Mouse (Mus musculus): ENCODE data around the gene Mmp2.

DNA sequence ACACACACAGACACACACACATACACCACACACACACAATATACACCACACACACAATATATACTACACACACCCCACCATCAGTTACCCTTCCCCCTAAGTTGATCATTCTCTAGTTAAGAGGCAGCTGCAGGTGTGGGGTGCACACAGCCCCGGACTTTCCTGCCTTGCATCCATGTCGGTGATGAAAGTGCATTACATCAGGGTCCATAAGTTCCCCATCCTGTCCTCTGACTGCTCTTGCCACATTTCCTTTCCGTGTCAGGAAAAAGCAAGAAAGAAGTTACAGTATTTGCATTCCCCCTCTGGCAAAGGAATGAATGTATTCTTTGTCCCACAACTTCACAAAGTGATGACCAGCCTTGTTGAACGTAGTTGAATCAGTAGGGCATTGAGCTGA lies 54.2 kb downstream of the Mmp2 start:
- TF ChIP-seq MAFK (IDR thresholded peaks at IDR 0.05; ENCODE audit: insufficient read depth, low read depth, low read length) (no peak), CHD2 (IDR thresholded peaks at IDR 0.05; ENCODE audit: low read depth, low read length) (no peak), ZC3H11A (IDR thresholded peaks at IDR 0.05; ENCODE audit: borderline replicate concordance, low read depth, low read length) (no peak), ZNF384 (IDR thresholded peaks at IDR 0.05; ENCODE audit: low read depth, low read length) (no peak), HCFC1 (IDR thresholded peaks at IDR 0.05; ENCODE audit: borderline replicate concordance, insufficient read depth, low read length) (no peak)
